Mouse (Mus musculus): Measurements from ENCODE around the gene Tns3. TPM values are rescaled to one million over a fixed set of nuclear protein-coding genes. Genes with fewer than 3 reads are reported as not detected.

Tns3 gene
- total RNA-seq, 2 experiments from 2014 or later = 21.1 to 23.2 TPM

DNA sequence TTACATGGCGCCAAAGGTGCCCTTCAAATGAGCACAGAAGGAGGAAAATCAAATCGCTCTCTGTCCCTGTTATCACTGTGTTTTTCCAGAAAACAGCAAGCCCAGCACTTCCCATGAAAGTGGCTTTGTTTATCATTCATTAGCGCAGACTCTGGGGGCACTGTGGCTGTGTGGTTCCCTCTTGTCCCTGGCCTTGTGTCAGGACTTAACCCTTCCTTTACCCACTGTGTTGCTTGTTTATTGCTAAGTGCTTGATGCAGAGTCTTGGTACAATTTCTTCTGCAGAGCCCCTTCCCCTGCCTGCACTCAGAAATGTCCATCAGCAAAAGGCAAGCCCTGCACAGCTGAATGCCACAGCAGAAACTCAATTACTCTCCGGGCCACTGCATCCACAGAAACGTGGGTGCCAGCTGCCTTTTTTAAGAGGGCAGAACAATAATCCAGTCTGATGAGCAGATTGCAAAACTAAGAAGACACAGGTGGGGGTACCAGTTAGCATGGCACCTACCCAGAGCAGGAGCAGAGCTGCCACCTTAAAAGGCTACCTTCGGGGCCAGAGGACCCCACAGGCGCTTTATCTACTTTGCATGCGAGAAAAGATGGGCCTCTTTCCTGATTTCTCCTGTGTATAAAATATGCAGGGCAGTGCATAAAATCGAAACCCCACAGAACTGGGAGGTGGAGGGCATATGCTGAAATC lies 207.6 kb downstream of the Tns3 start:
- intact Hi-C loops (cut with DNase I) = no loop called here
- no peak for DNase-seq

GRCm38 (mm10) chr11:8455650-8456049 lies 208.7 kb downstream of the Tns3 start:
- DNase-seq = no peak
- intact Hi-C loops (cut with DNase I) = no loop called here

DNA sequence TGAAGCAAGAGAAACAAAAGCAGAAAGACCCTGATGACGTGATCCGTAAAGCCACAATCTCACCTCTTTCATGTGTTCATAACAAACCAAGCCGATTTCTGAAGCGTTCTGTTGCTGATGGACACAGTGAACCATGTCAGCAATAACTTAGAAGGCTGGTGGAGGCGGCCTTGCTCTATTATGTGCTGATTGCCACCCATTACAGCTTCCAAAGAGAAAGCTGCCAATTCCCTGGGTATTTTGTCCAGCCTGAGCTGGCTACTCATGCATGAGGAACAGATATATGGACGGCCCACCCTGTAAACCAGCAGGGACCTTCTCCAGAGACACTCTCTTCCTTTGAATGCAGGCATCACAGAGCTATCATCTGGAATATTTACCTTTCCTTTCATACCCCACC lies 211.1 kb downstream of the Tns3 start:
- no peak for DNase-seq
- intact Hi-C loops (cut with DNase I) = no loop called here

- no peak for DNase-seq
- intact Hi-C loops (cut with DNase I) = no loop called here
Measured at GRCm38 (mm10) chr11:8451597-8452201, 212.6 kb downstream of the Tns3 start.

- no peak for DNase-seq
- intact Hi-C loops (cut with DNase I) = no loop called here
Measured at GRCm38 (mm10) chr11:8450540-8450939, 213.8 kb downstream of the Tns3 start.

- DNase-seq = peak; percentile 66 to 78
- intact Hi-C loops (cut with DNase I) = no loop called here
Measured at GRCm38 (mm10) chr11:8445915-8446356, 218.4 kb downstream of the Tns3 start.

DNA sequence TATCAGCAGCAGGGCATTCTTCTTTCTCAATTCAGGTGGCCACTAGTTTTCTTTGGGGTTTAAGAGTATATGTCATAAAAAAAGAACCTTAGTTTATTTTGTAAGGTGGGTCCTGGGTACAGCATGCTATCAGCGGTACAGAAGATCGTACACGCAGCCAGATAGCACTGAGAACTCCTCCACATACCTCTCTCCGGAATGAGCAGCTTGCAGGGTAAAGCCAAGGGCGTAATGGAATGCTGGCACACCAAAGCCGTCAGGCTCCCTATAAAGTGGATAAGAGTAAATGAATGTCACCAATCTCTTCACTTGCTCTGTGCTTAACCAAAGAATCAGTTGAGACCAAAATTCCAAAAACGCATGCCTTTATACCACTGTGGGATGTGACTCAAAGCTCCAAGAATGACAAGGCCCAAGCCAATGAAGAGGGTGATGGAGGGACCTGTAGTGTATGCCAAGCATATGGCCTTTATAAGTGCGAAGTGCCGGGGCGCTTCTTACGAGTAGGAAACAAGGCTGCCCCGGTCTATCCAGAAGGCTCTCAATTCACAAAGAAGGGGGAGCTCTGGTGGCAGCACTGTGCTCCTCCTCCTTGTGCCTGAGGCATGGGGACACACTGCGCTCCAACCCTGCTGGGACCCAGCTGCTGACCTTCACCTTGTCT lies 219.4 kb downstream of the Tns3 start:
- no peak for DNase-seq

GRCm38 (mm10) chr11:8443539-8444292 lies 220.6 kb downstream of the Tns3 start:
- intact Hi-C loops (cut with DNase I) = no loop called here
- DNase-seq = peak in 1 of 2 experiments; percentile 25

More for the DNA sequence above, 219.4 kb downstream of the Tns3 start:
- intact Hi-C loops (cut with DNase I) = no loop called here

- intact Hi-C loops (cut with DNase I) = no loop called here
- DNase-seq = no peak
Measured at GRCm38 (mm10) chr11:8440706-8441105, 223.6 kb downstream of the Tns3 start.

DNA sequence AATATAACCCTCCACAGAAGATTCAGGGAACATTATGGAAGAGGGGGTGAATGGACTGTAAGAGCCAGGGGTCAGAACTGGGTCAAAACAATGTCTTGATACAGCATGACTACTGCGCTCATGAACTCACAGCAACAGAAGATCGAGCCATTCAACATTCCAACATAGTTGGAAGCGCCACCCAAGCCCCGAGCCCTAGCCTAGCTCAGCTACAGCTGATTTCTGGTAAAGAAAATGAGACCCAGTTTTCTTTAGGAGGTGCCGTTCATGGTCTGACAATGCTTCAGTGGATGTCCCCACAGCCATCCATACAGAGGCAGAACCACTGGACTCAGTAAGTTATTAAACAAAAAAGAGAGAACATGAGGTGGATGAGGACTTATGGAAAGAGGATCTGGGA lies 224.1 kb downstream of the Tns3 start:
- DNase-seq = no peak
- intact Hi-C loops (cut with DNase I) = no loop called here

- intact Hi-C loops (cut with DNase I) = no loop called here
- DNase-seq = no peak
Measured at GRCm38 (mm10) chr11:8439035-8439434, 225.3 kb downstream of the Tns3 start.

DNA sequence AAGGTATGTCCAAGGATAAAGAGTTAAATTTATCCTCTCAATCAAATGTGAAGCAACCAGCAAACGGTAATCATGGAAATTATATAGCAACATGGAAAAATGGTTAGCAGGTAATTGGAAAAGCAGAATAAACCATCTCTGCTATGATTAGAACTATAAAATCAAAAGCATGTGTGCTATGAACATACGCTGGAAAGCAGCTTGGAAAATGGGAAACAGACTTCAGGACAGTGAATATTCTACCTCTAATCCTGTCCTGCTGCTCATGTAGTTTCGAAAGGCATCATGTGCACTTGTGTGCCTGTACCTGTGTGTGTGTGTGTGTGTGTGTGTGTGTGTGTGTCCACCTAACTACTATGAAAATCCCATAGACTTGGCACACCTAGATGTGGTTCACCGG lies 226.1 kb downstream of the Tns3 start:
- DNase-seq = no peak
- intact Hi-C loops (cut with DNase I) = no loop called here

DNA sequence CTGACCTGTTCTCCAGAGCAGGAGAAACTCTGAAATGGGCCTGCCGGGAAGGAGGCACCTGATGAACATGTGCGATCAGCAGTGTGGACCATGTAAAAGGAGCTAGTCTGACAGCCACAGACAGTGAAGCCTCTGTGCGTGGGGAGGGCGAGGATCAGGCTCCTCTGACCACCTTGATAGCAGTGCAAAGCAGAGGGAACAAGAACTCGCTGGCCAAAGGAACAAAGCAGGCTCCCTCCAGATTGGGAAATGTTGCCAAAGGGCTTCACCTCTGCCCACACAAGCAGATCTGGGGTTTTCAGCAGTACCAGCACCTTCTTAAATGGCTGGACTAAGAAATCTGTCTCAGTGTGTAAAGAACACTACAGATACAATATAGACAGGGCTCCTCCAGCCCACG lies 229.2 kb downstream of the Tns3 start:
- intact Hi-C loops (cut with DNase I) = no loop called here
- no peak for DNase-seq

- no peak for DNase-seq
- intact Hi-C loops (cut with DNase I) = no loop called here
Measured at GRCm38 (mm10) chr11:8434366-8434765, 230.0 kb downstream of the Tns3 start.

DNA sequence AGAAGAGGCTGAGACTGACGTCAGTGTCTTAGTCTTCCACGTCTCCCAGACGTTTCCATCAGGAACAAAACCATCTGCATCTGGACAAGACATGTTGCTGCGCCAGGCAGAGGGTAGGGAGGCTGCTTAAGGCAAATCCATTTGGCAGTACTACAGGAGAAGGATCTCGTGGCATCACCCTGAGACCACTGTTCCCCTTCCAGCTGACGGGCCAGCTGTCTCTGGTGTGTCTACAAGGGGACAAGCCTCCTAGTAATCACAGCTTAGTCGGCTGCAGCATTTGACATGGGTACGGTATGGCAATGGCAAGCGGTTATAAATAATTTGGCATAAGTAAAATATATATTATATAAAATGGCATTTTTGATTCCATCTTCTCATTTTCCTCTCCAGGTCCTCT lies 230.9 kb downstream of the Tns3 start:
- intact Hi-C loops (cut with DNase I) = no loop called here
- DNase-seq = no peak

DNA sequence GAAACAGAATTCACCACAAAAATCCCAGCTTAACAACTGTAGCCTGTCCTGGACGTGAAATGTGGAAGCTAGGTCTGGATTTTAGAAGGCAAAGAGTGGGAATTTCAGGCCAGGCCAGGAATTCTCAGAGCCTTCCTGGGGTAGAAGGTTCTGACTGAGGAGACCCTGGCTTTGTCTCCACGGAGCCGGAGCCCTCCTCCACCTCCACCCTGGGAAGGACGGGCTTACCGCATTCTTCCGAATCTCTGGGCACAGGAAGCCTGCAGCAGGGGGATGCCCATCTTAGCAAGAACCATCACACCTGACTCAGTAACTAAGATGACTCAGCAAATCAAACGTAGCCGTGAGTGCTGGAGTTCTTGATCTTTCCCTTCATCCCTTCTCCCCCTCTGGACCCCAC lies 231.4 kb downstream of the Tns3 start:
- intact Hi-C loops (cut with DNase I) = no loop called here
- DNase-seq = no peak

GRCm38 (mm10) chr11:8427660-8428059 lies 236.7 kb downstream of the Tns3 start:
- DNase-seq = no peak
- intact Hi-C loops (cut with DNase I) = loop anchor here (5.0 to 10.0 kb wide), 2 partner anchors 237 to 525 kb away; partner anchors contain the start of gene Tns3

DNA sequence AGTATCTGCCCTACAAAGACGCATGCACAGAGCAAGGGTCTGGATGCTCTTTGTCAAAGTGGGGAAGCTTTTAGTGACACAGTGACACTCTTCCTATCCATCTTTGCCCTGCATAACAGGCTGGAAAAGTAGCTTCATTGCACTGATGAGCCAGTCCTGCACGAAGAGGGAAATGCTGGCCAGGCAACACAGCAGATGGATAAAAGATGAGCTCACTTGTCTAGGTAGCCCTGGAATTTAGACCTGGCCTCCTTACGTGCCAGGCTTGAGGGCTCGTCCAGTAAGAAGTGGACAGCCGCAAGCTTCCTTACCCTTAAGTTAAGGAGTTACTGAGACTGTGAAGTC lies 239.1 kb downstream of the Tns3 start:
- no peak for DNase-seq
- intact Hi-C loops (cut with DNase I) = loop anchor here (2.0 to 10.0 kb wide), 3 partner anchors 240 to 712 kb away; partner anchors contain the start of gene Tns3

DNA sequence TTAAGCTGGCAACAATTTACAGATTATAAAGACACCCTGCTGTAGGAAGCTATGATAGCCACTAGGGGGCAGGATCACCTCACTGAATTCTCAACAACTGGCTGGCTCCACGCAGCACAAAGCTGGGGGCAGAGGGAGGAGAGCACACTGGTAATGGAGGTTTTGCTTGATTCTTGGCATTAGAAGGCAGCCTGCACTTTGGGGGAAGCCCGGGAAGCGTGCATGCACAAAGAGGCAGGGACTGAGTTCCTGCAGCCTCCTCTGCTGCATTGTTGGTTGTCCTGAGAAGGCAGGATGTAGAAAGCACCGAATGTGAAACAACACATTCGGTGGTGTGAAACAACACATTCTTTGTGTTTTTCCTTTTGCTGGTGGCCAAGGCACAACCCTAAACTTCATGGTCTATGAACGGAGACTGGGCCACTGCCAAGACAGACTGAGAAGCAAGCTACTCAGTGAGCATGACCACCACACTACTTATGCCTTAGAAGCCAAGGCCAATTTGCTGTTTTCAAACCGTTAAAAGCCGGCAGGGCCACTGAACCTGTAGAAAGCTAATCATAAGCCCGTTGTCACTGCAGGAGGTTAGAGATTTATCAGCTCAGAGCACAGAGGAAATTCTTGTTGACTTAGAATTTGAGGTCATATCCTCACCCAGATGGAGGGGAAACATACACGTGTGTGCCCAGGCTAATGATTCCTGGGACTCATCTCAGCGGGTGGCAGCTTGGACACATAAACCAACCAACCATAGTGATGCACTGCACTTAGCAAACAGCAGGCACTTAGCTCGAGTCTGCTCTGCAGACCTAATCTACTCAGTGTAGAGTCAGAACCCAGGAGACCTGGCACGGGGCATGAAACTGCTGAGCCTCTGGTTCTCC lies 239.8 kb downstream of the Tns3 start:
- DNase-seq = peak; percentile 75 to 79
- intact Hi-C loops (cut with DNase I) = loop anchor here (1.0 to 10.0 kb wide), 5 partner anchors 100 to 712 kb away; partner anchors contain the start of gene Tns3

Measured in heart, postnatal 14 days (tissue).